Mouse (Mus musculus) limb, embryonic 14.5 days (tissue): Measurements from ENCODE around the gene Psd. TPM values are rescaled to one million over a fixed set of nuclear protein-coding genes. Genes with fewer than 3 reads are reported as not detected.

Experiments
- ATAC-seq: fragments of 200-750 bp; cut with Nextera tagmentation; 2 replicates; pipeline ENCODE4 v1.8.0; 2017; ENCODE audit warnings: low read depth, moderate number of reproducible peaks, moderate TSS enrichment; ENCODE audit not compliant: low FRiP score
- DNase-seq: peaks from one replicate; pipeline ENCODE4 v3.0.0-alpha.2; 2015; ENCODE audit warnings: low spot score
- H3K27ac ChIP-seq: fragments of 300-500 bp; sonication (generic); replicated peaks from 2 replicates; pipeline ENCODE4 v1.5.1; 2014; ENCODE audit warnings: low read depth, mild to moderate bottlenecking, low read length, moderate library complexity, mixed read lengths
- H3K27me3 ChIP-seq: fragments of 300-500 bp; sonication (generic); 2 replicates; pipeline ENCODE4 v1.6.1; 2014; ENCODE audit warnings: low read length, mixed read lengths; ENCODE audit not compliant: control insufficient read depth, insufficient read depth
- H3K36me3 ChIP-seq: fragments of 300-500 bp; sonication (generic); 2 replicates; pipeline ENCODE4 v1.6.1; 2014; ENCODE audit warnings: mild to moderate bottlenecking, low read length, moderate library complexity, mixed read lengths; ENCODE audit not compliant: control insufficient read depth, insufficient read depth
- H3K4me1 ChIP-seq: fragments of 300-500 bp; sonication (generic); 2 replicates; pipeline ENCODE4 v1.6.1; 2014; ENCODE audit warnings: antibody characterized with exemption, low read length, mixed read lengths; ENCODE audit not compliant: control insufficient read depth, insufficient read depth
- H3K4me2 ChIP-seq: fragments of 300-500 bp; sonication (generic); replicated peaks from 2 replicates; pipeline ENCODE4 v1.6.1; 2014; ENCODE audit warnings: low read depth, mild to moderate bottlenecking, low read length, moderate library complexity; ENCODE audit not compliant: severe bottlenecking
- H3K4me3 ChIP-seq: fragments of 300-500 bp; sonication (generic); replicated peaks from 2 replicates; pipeline ENCODE4 v1.5.1; 2014; ENCODE audit warnings: low read length
- H3K9ac ChIP-seq: fragments of 300-500 bp; sonication (generic); 2 replicates; pipeline ENCODE4 v1.6.1; 2014; ENCODE audit warnings: mild to moderate bottlenecking, low read depth, low read length, moderate library complexity; ENCODE audit not compliant: severe bottlenecking
- H3K9me3 ChIP-seq: fragments of 300-500 bp; sonication (generic); 2 replicates; pipeline ENCODE4 v1.6.1; 2016; ENCODE audit warnings: low read length; ENCODE audit not compliant: control insufficient read depth
- POLR2A ChIP-seq: fragments of 200-500 bp; IDR thresholded peaks from 2 replicates; pipeline ENCODE4 v1.8.0; 2012; ENCODE audit warnings: inconsistent platforms, mild to moderate bottlenecking, moderate library complexity, borderline replicate concordance; ENCODE audit not compliant: insufficient read depth, insufficient read length; ENCODE audit errors: extremely low read depth
- WGBS: fragments of 180-500 bp; shearing (Covaris S2); extraction: QIAGEN DNeasy Blood & Tissue Kit; methylation state at CpG from one replicate; pipeline ENCODE4 v1.1.7; 2014; 5-methylcytosine and 5-hydroxymethylcytosine counted together
- polyA plus RNA-seq, 2 experiments: library from polyadenylated mRNA; depleted of rRNA in 1 of 2; stranded (reverse) in 1 of 2; unstranded in 1 of 2; fragments of >200 nt; fragmentation: Nextera tagmentation in 1 of 2; extraction: Ambion mirVana in 1 of 2; gene quantifications; 2 replicates each; pipeline versions ENCODE4 v1.2.1 to v1.2.3; 2012 to 2014

The Psd gene
- polyA plus RNA-seq, 2 experiments: 5.5 to 7.8 TPM

DNA sequence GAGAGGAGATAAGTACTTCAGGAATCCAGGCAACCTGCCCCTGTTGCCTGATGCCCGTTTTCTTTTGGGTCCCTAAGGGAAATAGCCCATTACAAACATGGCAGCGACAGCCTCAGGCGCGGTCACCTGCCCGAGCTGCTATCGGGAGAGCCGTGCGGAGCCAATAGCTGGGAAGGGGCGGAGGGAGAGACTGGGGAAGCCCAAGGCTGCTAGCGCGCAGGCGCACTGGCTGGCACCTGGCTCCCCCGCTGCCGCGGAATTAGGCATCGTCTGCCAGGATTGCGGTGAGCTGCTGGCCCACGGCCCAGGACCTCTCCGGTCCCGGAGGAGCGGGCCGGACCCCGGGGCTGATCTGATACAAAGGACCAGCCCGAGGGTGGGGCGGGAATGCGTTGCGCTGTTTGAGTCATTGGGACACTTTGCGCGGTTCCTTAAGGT lies 29.8 kb upstream of the Psd start:
- Histone ChIP-seq H3K4me1 (peaks cover 4% of the 10 kb centered on the region), H3K27me3 (peaks cover 15% of the 10 kb centered on the region; the same call in 1 of the 2 replicates), H3K4me2 (peak overlapping the region; percentile 68), H3K36me3 (no peaks in the 10 kb centered on the region), H3K9ac (peak overlapping the region; percentile 49), H3K27ac (no peak overlapping the region), H3K4me3 (peak overlapping the region; percentile 46), H3K9me3 (no peaks in the 10 kb centered on the region)
- WGBS: under 1% methylated on average over 26 of the region's 29 CpGs
- TF ChIP-seq POLR2A: no peak
- ATAC-seq: peak; percentile 50; the same call in 1 of the 2 replicates
- DNase-seq: peak; percentile 83

DNA sequence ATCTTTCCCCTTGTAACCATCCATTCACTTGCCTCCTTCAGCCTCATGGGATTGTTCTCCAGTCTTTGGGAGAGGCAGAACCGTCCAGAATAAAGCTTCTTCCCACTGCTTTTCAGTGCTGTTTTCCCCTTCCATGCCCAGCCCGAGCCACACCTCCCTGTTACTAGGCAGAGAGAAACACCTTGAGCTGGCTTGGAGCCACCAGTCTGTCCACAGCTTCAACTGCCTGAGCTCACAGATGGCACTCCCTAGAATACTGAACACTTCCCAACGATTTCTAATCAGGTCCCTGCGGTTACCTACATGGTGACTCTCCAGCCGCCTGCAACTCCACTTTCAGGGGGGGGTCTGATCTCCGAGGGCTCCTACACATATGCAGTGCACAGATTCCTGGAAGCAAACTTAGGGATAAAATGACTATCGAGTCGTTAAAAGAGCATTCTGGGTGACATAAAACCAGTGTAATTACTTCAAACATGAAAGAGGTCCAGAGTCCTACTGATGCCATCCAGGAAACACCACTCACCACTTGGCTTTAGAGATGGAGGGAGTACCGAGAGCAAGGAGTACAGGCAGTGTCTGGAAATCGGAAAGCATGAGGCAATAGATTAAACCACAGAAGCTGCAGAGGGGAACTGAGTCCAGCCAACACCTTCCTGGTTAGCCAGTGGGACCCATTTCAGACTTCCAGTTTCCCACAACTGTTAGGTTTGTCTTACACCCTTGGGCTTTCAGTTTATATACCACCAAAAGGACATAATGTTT lies 23.4 kb upstream of the Psd start, which contains the start of gene 2310034G01Rik:
2310034G01Rik (minus strand) TSS at position 135 of the 765 bp plus-strand sequence.
- no peak for DNase-seq
- H3K9ac ChIP-seq: peak within 1 kb of the TSS; percentile 80
- no peak for TF ChIP-seq POLR2A
- 41% methylated on average over 10 of the region's 10 CpGs for WGBS
- peak within 1 kb of the TSS; percentile 79 for H3K27ac ChIP-seq
- H3K27me3 ChIP-seq: no peaks in the 10 kb centered on the region
- no peaks in the 10 kb centered on the region for H3K36me3 ChIP-seq
- no peaks in the 10 kb centered on the region for H3K9me3 ChIP-seq
- H3K4me2 ChIP-seq: peak within 1 kb of the TSS; percentile 85
- peak within 1 kb of the TSS; percentile 76 for H3K4me3 ChIP-seq
- ATAC-seq: no peak
- 0 out of 2 replicates have a peak, but pooled peaks cover 7% of the 10 kb centered on the region for H3K4me1 ChIP-seq

DNA sequence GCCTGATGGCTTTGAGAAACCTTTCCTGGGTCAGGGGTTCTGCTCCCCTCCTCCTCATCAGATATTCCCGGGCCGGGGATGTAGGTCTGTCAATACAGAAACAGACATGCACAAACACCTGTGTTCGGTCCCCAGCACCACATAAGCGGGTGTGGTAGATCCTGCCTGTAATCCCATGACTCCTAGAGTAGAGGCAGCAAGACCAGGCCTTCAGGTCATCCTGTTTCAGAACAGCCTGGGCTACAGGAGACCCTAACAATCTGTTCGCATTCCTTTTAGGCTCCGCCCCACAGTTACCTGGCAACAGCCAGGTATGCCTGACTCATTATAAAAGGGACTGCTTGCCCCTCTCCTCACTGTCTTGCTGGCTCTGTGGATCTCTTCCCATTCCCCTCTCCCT lies 22.6 kb upstream of the Psd start:
- 28% methylated on average over 6 of the region's 6 CpGs for WGBS
- ATAC-seq: no peak
- peak overlapping the region; percentile 79 for H3K27ac ChIP-seq
- H3K27me3 ChIP-seq: no peaks in the 10 kb centered on the region
- 0 out of 2 replicates have a peak, but pooled peaks cover 7% of the 10 kb centered on the region for H3K4me1 ChIP-seq
- H3K36me3 ChIP-seq: no peaks in the 10 kb centered on the region
- H3K9me3 ChIP-seq: no peaks in the 10 kb centered on the region
- H3K4me2 ChIP-seq: peak overlapping the region; percentile 85
- no peak for TF ChIP-seq POLR2A
- H3K4me3 ChIP-seq: peak overlapping the region; percentile 76
- peak overlapping the region; percentile 80 for H3K9ac ChIP-seq
- DNase-seq: no peak

DNA sequence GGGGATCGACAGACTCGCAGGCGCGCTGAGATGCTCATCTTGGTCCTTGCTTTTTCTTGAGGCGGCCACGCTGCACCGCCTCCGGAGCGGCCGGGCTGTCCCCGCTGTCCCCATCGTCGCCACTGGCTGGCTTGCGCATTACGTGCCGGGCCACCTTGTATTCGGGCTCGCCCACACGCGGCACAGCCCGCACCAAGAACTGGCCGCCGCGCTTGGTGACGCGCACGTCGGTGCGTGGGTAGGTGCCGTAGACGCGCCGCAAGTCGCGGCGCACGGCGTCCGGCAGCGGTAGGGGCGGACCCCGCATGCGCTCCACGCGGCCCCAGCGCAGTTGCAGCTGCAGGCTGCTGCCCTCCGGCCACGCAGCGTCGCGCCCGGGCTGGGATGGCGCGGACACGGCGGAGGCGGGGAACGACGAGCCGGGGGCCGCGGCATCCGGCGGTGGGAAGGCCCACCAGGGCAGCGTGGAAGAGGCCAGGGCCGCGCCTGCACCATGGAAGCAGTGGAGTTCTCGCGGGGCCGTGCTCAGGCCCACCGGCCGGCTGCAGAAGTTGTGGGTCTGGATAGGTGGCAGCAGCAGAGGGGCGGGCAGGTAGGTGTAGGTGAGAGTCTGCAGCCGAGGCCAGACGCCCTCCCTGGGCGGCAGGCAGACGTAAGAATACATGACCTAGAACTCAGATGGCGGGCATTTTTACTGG lies 22.0 kb upstream of the Psd start:
- ATAC-seq (peak; percentile 91), DNase-seq (peak; percentile 73)
- Histone ChIP-seq H3K36me3 (no peaks in the 10 kb centered on the region), H3K4me1 (0 out of 2 replicates have a peak, but pooled peaks cover 7% of the 10 kb centered on the region), H3K9ac (peak overlapping the region; percentile 80), H3K4me3 (peak overlapping the region; percentile 76), H3K9me3 (no peaks in the 10 kb centered on the region), H3K27me3 (no peaks in the 10 kb centered on the region), H3K27ac (peak overlapping the region; percentile 79), H3K4me2 (peak overlapping the region; percentile 85)
- peak; percentile 84 for TF ChIP-seq POLR2A
- WGBS: 1% methylated on average over 75 of the region's 78 CpGs

DNA sequence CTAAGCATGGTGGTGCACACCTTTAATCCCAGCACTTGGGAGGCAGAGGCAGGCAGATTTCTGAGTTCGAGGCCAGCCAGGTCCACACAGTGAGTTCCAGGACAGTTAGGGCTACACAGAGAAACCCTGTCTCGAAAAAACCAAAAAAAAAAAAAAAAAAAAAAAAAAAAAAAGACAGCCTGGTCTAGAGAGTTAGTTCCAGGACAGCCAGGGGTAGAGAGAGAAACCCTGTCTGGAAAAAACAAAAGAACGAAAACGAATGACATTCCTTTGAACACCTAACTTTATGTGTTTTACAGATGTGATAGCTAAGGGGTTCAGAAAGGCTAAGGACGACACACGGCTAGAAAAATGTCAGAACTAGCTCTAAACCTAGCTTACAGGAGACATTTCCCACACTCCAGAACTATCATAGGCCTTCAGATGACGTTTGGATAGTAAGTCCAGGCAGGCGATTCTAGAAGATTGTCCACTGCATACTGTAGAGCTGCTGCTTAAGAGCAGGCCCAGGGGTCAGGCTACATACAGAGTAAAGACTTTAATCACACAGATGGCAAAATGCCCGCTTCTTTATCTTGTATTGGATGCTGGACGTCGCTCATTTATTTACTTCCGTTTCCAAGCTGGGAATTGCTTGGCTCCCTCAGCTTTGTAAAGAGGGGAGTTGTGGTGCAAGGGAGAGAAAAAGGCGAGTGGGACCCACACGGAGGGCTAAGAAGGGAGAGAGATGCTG lies 21.1 kb upstream of the Psd start:
- WGBS: 27% methylated on average over 14 of the region's 14 CpGs
- TF ChIP-seq POLR2A: no peak
- H3K4me2 ChIP-seq: peak overlapping the region; percentile 85
- H3K27ac ChIP-seq: peak overlapping the region; percentile 79
- ATAC-seq: no peak
- H3K9me3 ChIP-seq: no peaks in the 10 kb centered on the region
- 0 out of 2 replicates have a peak, but pooled peaks cover 7% of the 10 kb centered on the region for H3K4me1 ChIP-seq
- H3K27me3 ChIP-seq: no peaks in the 10 kb centered on the region
- no peaks in the 10 kb centered on the region for H3K36me3 ChIP-seq
- DNase-seq: peak; percentile 39
- peak overlapping the region; percentile 80 for H3K9ac ChIP-seq
- H3K4me3 ChIP-seq: peak overlapping the region; percentile 76
